Mouse (Mus musculus) leukemia stem cell, adult 10-12 weeks (primary cell): ENCODE results near the gene Rnft2. TPM values are rescaled to one million over a fixed set of nuclear protein-coding genes. Genes with fewer than 3 reads are reported as not detected.

Experiments used
- polyA plus RNA-seq: library from polyadenylated mRNA; stranded (reverse); fragments of >175 nt; gene quantifications from 2 replicates; pipeline ENCODE4 v1.2.3, GENCODE M21; 2012; ENCODE audit warnings: low replicate concordance

The Rnft2 gene
- 0.63 and 0.71 TPM in 2 replicates for polyA plus RNA-seq

DNA sequence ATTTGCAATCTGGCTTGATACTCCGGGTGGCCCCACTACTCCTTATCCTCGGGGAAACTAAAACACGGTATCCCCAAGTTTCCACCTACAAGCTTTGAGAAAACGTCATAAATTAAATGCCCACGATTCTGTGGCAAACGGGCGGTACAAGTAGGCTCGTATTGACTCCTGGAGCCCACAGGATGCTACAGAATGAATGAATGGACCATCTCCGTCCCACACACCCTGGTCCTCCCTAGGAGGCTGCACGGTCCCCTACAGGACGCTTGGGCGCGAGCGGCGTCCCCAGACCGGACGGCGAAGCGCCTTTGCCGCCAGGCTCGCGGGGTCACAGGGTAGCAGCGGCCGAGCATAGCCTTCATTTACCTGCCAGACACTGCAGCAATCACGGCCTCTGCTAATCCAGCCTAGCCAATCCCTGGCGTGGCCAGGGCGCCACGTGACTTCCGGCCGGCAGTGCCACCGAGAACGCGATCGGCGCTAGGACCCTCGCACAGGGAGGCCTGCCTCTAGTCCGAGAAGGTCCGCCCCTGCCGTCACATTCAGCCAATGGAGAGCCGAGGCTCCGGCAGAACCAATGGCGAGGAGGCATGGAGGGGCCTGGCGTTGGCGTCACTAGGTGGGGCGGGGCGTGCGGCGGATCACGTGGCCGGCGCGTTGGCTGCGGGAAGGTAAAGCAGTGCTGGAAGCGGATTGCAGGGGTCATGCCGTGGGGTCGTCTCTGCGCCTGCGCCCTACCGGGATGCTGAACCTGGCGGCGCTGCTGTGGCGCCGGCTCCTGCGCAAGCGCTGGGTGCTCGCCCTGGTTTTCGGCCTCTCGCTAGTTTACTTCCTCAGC is at the start of gene Rnft2, which contains the start of gene 2410131K14Rik:
Gene Rnft2 (minus strand): TSS at position 511 of the 838 bp plus-strand sequence.
Gene 2410131K14Rik (plus strand): TSS at position 622 of the 838 bp plus-strand sequence.

DNA sequence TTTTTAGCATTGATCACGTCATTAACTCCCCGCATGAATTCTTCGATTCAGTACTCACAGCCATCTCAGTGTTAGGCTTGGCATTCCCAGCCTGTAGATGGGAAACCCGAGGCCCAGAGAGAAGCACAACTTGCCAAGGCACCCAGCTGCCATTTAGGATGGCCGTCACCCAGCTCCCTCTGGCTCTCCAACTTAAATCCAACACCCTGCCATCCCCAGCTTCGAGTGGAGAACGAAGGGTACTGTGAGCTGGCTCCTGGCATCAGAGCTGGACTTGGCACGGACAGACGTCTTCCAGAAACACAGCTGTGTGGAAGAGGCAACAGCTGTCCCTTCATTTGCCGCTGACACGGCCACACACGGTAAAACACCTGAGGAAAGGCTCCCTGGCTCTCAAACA is 80.3 kb downstream of the Rnft2 start, which contains the start of gene Hrk:
Gene Hrk (plus strand): TSS at position 68 of the 400 bp plus-strand sequence.

DNA sequence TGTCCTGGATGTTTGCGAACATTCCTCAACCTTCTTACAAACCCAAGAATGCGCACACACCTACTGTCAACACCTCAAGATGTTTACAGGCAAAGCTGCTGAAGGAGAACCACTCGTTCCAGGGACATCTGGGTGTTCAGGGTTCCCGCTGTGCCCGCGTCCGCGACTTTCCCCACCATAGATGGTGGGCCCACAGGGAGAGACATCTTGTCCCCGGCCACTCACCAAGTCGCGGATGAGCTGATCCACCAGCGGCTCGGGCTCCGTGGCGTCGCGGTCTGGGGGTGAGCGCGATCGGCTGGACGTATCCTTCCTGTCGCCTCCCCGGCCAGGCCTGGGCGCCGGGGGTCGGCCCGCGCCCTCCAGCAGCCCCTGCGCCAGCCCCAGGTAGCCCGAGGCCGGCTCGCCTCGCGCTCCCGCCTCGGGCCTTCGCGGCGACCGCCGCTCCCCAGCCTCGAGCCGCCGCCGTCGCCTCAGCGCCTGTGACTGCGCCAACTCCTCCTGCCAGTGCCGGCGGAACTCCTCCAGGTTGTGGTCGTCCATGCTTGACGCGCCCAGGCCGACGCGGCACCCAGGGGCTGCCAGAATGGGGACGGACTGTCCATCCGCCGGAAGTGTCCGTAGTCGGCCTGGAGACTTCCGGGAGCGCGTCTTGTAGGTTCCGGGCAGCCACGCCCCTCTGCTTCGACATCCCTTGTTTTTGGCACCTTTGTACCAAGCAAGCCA is 89.9 kb downstream of the Rnft2 start, which contains the start of gene Fbxw8:
Gene Fbxw8 (minus strand): TSS at position 626 of the 726 bp plus-strand sequence.

Other genes with a start within 250 kb of the Rnft2 start
- 0.85 and 2.1 TPM in 2 replicates for gene Tesc, start 217.4 kb downstream of the Rnft2 start, polyA plus RNA-seq
- 23.1 and 37.6 TPM in 2 replicates for gene Fbxw8, start 89.7 kb downstream of the Rnft2 start, polyA plus RNA-seq
- gene Hrk, start 80.5 kb downstream of the Rnft2 start, polyA plus RNA-seq: 0.03 TPM in 1 of 2 replicates, not detected in the other
- 0.96 and 1.7 TPM in 2 replicates for gene 2410131K14Rik, start 111 bp upstream of the Rnft2 start, polyA plus RNA-seq